Mouse (Mus musculus) liver, embryonic 13.5 days (tissue): ENCODE results near the gene Cldn19. TPM values are rescaled to one million over a fixed set of nuclear protein-coding genes. Genes with fewer than 3 reads are reported as not detected.

Source experiments
- ATAC-seq: fragments of 200-750 bp; cut with Nextera tagmentation; 2 replicates; pipeline ENCODE4 v1.8.0; 2017; ENCODE audit warnings: low read depth, mild to moderate bottlenecking, moderate number of reproducible peaks, moderate library complexity
- DNase-seq: peaks from one replicate; pipeline ENCODE4 v3.0.0; 2022
- H3K27ac ChIP-seq: fragments of 300-500 bp; sonication (generic); 2 replicates; pipeline ENCODE4 v1.5.1; 2015; ENCODE audit warnings: moderate library complexity, mild to moderate bottlenecking, inconsistent platforms
- H3K27me3 ChIP-seq: fragments of 300-500 bp; sonication (generic); 2 replicates; pipeline ENCODE4 v1.6.1; 2015; ENCODE audit warnings: mild to moderate bottlenecking, inconsistent platforms
- H3K36me3 ChIP-seq: fragments of 300-500 bp; sonication (generic); 2 replicates; pipeline ENCODE4 v1.6.1; 2015; ENCODE audit warnings: mild to moderate bottlenecking, inconsistent platforms
- H3K4me1 ChIP-seq: fragments of 300-500 bp; sonication (generic); replicated peaks from 2 replicates; pipeline ENCODE4 v1.6.1; 2015; ENCODE audit warnings: inconsistent platforms
- H3K4me2 ChIP-seq: fragments of 300-500 bp; sonication (generic); 2 replicates; pipeline ENCODE4 v1.6.1; 2015; ENCODE audit warnings: inconsistent platforms, mild to moderate bottlenecking, moderate library complexity
- H3K4me3 ChIP-seq: fragments of 300-500 bp; sonication (generic); replicated peaks from 2 replicates; pipeline ENCODE4 v1.5.1; 2015; ENCODE audit warnings: mild to moderate bottlenecking, inconsistent platforms
- H3K9ac ChIP-seq: fragments of 300-500 bp; sonication (generic); 2 replicates; pipeline ENCODE4 v1.6.1; 2015; ENCODE audit warnings: mild to moderate bottlenecking, inconsistent platforms
- H3K9me3 ChIP-seq: fragments of 300-500 bp; sonication (generic); replicated peaks from 2 replicates; pipeline ENCODE4 v1.6.1; 2016; ENCODE audit warnings: inconsistent platforms
- WGBS: fragments of 180-500 bp; shearing (Covaris S2); methylation state at CpG from one replicate; pipeline ENCODE4 v1.1.7; 2015; ENCODE audit not compliant: insufficient replicate concordance; 5-methylcytosine and 5-hydroxymethylcytosine counted together
- polyA plus RNA-seq: library from polyadenylated mRNA; unstranded; fragments of >200 nt; fragmentation: Nextera tagmentation; extraction: Ambion mirVana; gene quantifications from 2 replicates; pipeline ENCODE4 v1.2.1, GENCODE M21; 2015

Gene Cldn19
- polyA plus RNA-seq, 1 experiment from 2014 or later, result not detected

DNA sequence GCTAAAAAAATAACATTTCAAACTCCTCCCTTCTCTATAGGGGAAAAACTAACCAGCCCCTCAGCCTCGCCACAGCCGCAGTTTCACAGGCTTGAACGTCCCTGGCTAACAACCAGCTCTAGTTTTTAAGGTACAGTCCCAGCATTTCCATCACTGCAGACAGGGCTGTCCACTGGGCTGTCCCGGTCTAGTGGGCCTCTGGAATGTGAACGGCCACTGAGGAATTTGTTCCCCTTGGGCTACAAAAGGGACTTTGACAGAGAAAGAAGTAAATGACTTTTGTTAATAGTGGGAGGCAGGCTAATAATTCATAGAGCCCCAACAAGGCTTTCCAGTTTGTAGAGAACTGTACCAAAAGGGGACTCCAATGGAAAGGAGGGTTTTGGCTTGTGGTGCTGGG lies 50.2 kb downstream of the Cldn19 start:
- ATAC-seq (no peak), DNase-seq (no peak)
- no peak overlapping the region for H3K9ac ChIP-seq
- no peak overlapping the region for H3K4me2 ChIP-seq
- no peaks in the 10 kb centered on the region for H3K4me1 ChIP-seq
- no peaks in the 10 kb centered on the region for H3K9me3 ChIP-seq
- WGBS, result 85% methylated on average over 5 of the region's 5 CpGs
- no peak overlapping the region for H3K4me3 ChIP-seq
- H3K27me3 ChIP-seq, result no peaks in the 10 kb centered on the region
- no peak overlapping the region for H3K27ac ChIP-seq
- peaks cover 34% of the 10 kb centered on the region for H3K36me3 ChIP-seq

Other genes with a start within 250 kb of the Cldn19 start
- gene Slc2a1, start 146.7 kb upstream of the Cldn19 start, polyA plus RNA-seq, result 272 and 303 TPM in 2 replicates
- 2.8 and 2.9 TPM in 2 replicates for gene Zfp691, start 81.2 kb upstream of the Cldn19 start, polyA plus RNA-seq
- gene Ermap, start 65.4 kb upstream of the Cldn19 start, polyA plus RNA-seq, result 329 and 341 TPM in 2 replicates
- gene Svbp, start 60.1 kb upstream of the Cldn19 start, polyA plus RNA-seq, result 121 and 130 TPM in 2 replicates
- gene Tmem269, start 37.2 kb upstream of the Cldn19 start, polyA plus RNA-seq, result not detected in 2 replicates
- gene AU022252, start 22.7 kb upstream of the Cldn19 start, polyA plus RNA-seq, result 16.1 and 16.5 TPM in 2 replicates
- gene P3h1, start 22.5 kb upstream of the Cldn19 start, polyA plus RNA-seq, result 9.3 and 9.4 TPM in 2 replicates
- gene Ybx1, start 39.2 kb downstream of the Cldn19 start, polyA plus RNA-seq, result 342 and 392 TPM in 2 replicates
- gene Ppih, start 65.1 kb downstream of the Cldn19 start, polyA plus RNA-seq, result 87.9 and 92.5 TPM in 2 replicates
- gene Ccdc30, start 160.1 kb downstream of the Cldn19 start, polyA plus RNA-seq, result 1.1 and 2.0 TPM in 2 replicates
- gene Ppcs, start 167.0 kb downstream of the Cldn19 start, polyA plus RNA-seq, result 14.9 and 16.0 TPM in 2 replicates
- gene Zmynd12, start 167.4 kb downstream of the Cldn19 start, polyA plus RNA-seq, result 0.17 TPM in 1 of 2 replicates, not detected in the other
- gene Rimkla, start 237.2 kb downstream of the Cldn19 start, polyA plus RNA-seq, result 0.05 TPM in 2 replicates